Mouse (Mus musculus) liver, adult 2 months (tissue): ENCODE data around the gene Cog3. TPM values are rescaled to one million over a fixed set of nuclear protein-coding genes. Genes with fewer than 3 reads are reported as not detected.
A peak's percentile ranks its signal among the peaks of the same experiment; 100 is the strongest.

Experiments
- DNase-seq: peaks from one replicate; pipeline ENCODE4 v3.0.0-alpha.2; 2011; ENCODE audit warnings: low read depth, low spot score; ENCODE audit errors: extremely low read depth
- H3K27ac ChIP-seq: fragments of 200-500 bp; replicated peaks from 2 replicates; pipeline ENCODE4 v1.5.1; 2012; ENCODE audit warnings: low read depth, mild to moderate bottlenecking, control low read depth, inconsistent platforms, low read length; ENCODE audit not compliant: insufficient read depth
- H3K27me3 ChIP-seq: fragments of 200-500 bp; 2 replicates; pipeline ENCODE4 v1.6.1; 2012; ENCODE audit warnings: mild to moderate bottlenecking, moderate library complexity, low read length, inconsistent platforms; ENCODE audit not compliant: control insufficient read depth, insufficient read depth
- H3K36me3 ChIP-seq: fragments of 200-500 bp; 2 replicates; pipeline ENCODE4 v1.6.1; 2012; ENCODE audit warnings: low read length, inconsistent platforms; ENCODE audit not compliant: control insufficient read depth, insufficient read depth
- H3K4me1 ChIP-seq: fragments of 200-500 bp; 2 replicates; pipeline ENCODE4 v1.6.1; 2011; ENCODE audit warnings: low read length; ENCODE audit not compliant: control insufficient read depth, insufficient read depth
- H3K4me3 ChIP-seq: fragments of 200-500 bp; 2 replicates; pipeline ENCODE4 v1.5.1; 2011; ENCODE audit warnings: low read depth, mild to moderate bottlenecking, control low read depth, low read length, moderate library complexity; ENCODE audit not compliant: insufficient read depth
- H3K79me2 ChIP-seq: fragments of 200-500 bp; 2 replicates; pipeline ENCODE4 v1.6.1; 2012; ENCODE audit warnings: inconsistent platforms, mild to moderate bottlenecking, low read length, moderate library complexity; ENCODE audit not compliant: control insufficient read depth, insufficient read depth
- H3K9ac ChIP-seq: fragments of 200-500 bp; 2 replicates; pipeline ENCODE4 v1.6.1; 2012; ENCODE audit warnings: low read depth, mild to moderate bottlenecking, control low read depth, inconsistent platforms, low read length
- CTCF ChIP-seq: fragments of 200-500 bp; IDR thresholded peaks from 2 replicates; pipeline ENCODE4 v1.5.1; 2011; ENCODE audit warnings: low read depth, low read length, control low read depth
- POLR2A ChIP-seq: fragments of 200-500 bp; IDR thresholded peaks from 2 replicates; pipeline ENCODE4 v1.6.1; 2011; ENCODE audit warnings: low read length, control low read depth; ENCODE audit not compliant: insufficient read depth; ENCODE audit errors: extremely low read depth
- WGBS: fragments of 180-500 bp; shearing (Covaris S2); methylation state at CpG from one replicate; pipeline ENCODE4 v1.1.7; 2018; 5-methylcytosine and 5-hydroxymethylcytosine counted together
- polyA plus RNA-seq: library from polyadenylated mRNA; depleted of rRNA; stranded (reverse); fragments of >200 nt; gene quantifications from 2 replicates; pipeline ENCODE4 v1.2.3, GENCODE M21; 2012
- total RNA-seq: library from RNA; depleted of rRNA; stranded (reverse); fragments of >200 nt; gene quantifications from 2 replicates; pipeline ENCODE4 v1.2.3, GENCODE M21; 2014

Cog3 gene
- total and polyA plus RNA-seq, 2 experiments: 5.3 to 10.9 TPM

- DNase-seq: peak; percentile 92
- Histone ChIP-seq H3K4me1 (peaks cover 7% of the 10 kb centered on the region; the same call in 1 of the 2 replicates), H3K36me3 (peaks cover 78% of the 10 kb centered on the region), H3K27me3 (no peaks in the 10 kb centered on the region), H3K79me2 (no peaks in the 10 kb centered on the region), H3K9ac (no peak overlapping the region), H3K4me3 (no peak overlapping the region), H3K27ac (0 out of 2 replicates have a peak overlapping the region, but pooled peaks have one; percentile 1)
- WGBS: 23% methylated on average over 8 of the region's 8 CpGs
- TF ChIP-seq POLR2A (no peak), CTCF (no peak)
Measured at GRCm38 (mm10) chr14:75771101-75771501, 16.8 kb upstream of the Cog3 start.

GRCm38 (mm10) chr14:75769334-75769733 lies 15.0 kb upstream of the Cog3 start:
- no peak overlapping the region for H3K9ac ChIP-seq
- no peaks in the 10 kb centered on the region for H3K27me3 ChIP-seq
- DNase-seq: no peak
- no peak overlapping the region for H3K4me3 ChIP-seq
- peaks cover 74% of the 10 kb centered on the region for H3K36me3 ChIP-seq
- WGBS: 91% methylated on average over 9 of the region's 9 CpGs
- peaks cover 7% of the 10 kb centered on the region; the same call in 1 of the 2 replicates for H3K4me1 ChIP-seq
- no peak overlapping the region for H3K27ac ChIP-seq
- no peaks in the 10 kb centered on the region for H3K79me2 ChIP-seq
- TF ChIP-seq POLR2A (no peak), CTCF (no peak)

- WGBS: 25% methylated on average over 1 of the region's 1 CpGs
- no peaks in the 10 kb centered on the region for H3K79me2 ChIP-seq
- no peak for TF ChIP-seq CTCF
- no peak for TF ChIP-seq POLR2A
- peaks cover 7% of the 10 kb centered on the region; the same call in 1 of the 2 replicates for H3K4me1 ChIP-seq
- no peak for DNase-seq
- no peaks in the 10 kb centered on the region for H3K27me3 ChIP-seq
- H3K4me3 ChIP-seq: no peak overlapping the region
- H3K36me3 ChIP-seq: peaks cover 72% of the 10 kb centered on the region
- no peak overlapping the region for H3K27ac ChIP-seq
- H3K9ac ChIP-seq: no peak overlapping the region
Measured at GRCm38 (mm10) chr14:75768275-75768608, 13.9 kb upstream of the Cog3 start.

GRCm38 (mm10) chr14:75767492-75768274 lies 13.4 kb upstream of the Cog3 start:
- H3K9ac ChIP-seq: no peak overlapping the region
- no peaks in the 10 kb centered on the region for H3K27me3 ChIP-seq
- TF ChIP-seq CTCF: peak; percentile 76
- TF ChIP-seq POLR2A: no peak
- no peaks in the 10 kb centered on the region for H3K79me2 ChIP-seq
- H3K27ac ChIP-seq: no peak overlapping the region
- H3K36me3 ChIP-seq: peaks cover 72% of the 10 kb centered on the region
- peak; percentile 75 for DNase-seq
- peaks cover 7% of the 10 kb centered on the region; the same call in 1 of the 2 replicates for H3K4me1 ChIP-seq
- WGBS: 53% methylated on average over 17 of the region's 17 CpGs
- H3K4me3 ChIP-seq: no peak overlapping the region

GRCm38 (mm10) chr14:75761028-75761805 lies 6.9 kb upstream of the Cog3 start:
- peak; percentile 36 for DNase-seq
- WGBS: 73% methylated on average over 10 of the region's 10 CpGs
- Histone ChIP-seq H3K4me3 (no peak overlapping the region), H3K27ac (no peak overlapping the region), H3K27me3 (no peaks in the 10 kb centered on the region), H3K4me1 (no peaks in the 10 kb centered on the region), H3K9ac (no peak overlapping the region), H3K36me3 (peaks cover 48% of the 10 kb centered on the region), H3K79me2 (no peaks in the 10 kb centered on the region)
- no peak for TF ChIP-seq POLR2A
- peak; percentile 57 for TF ChIP-seq CTCF

GRCm38 (mm10) chr14:75758401-75758800 lies 4.1 kb upstream of the Cog3 start:
- no peak overlapping the region for H3K9ac ChIP-seq
- H3K4me1 ChIP-seq: no peaks in the 10 kb centered on the region
- peaks cover 6% of the 10 kb centered on the region; the same call in 1 of the 2 replicates for H3K79me2 ChIP-seq
- H3K27me3 ChIP-seq: no peaks in the 10 kb centered on the region
- peaks cover 29% of the 10 kb centered on the region for H3K36me3 ChIP-seq
- no peak for DNase-seq
- TF ChIP-seq POLR2A (no peak), CTCF (no peak)
- WGBS: 81% methylated on average over 7 of the region's 7 CpGs
- H3K4me3 ChIP-seq: no peak overlapping the region
- H3K27ac ChIP-seq: no peak overlapping the region
